Mouse (Mus musculus) forebrain, postnatal 0 days (tissue): Measurements from ENCODE around the gene Kcng1. TPM values are rescaled to one million over a fixed set of nuclear protein-coding genes. Genes with fewer than 3 reads are reported as not detected.

ENCODE experiments used
- ATAC-seq: fragments of 200-750 bp; cut with Nextera tagmentation; 2 replicates; pipeline ENCODE4 v1.8.0; 2017; ENCODE audit warnings: mild to moderate bottlenecking, moderate library complexity
- DNase-seq: peaks from one replicate; pipeline ENCODE4 v3.0.0-alpha.2; 2015
- H3K27ac ChIP-seq: fragments of 300-500 bp; sonication (generic); 2 replicates; pipeline ENCODE4 v1.5.1; 2014; ENCODE audit warnings: low read depth, mild to moderate bottlenecking, antibody characterized with exemption, low read length, moderate library complexity, mixed read lengths
- H3K27me3 ChIP-seq: fragments of 300-500 bp; sonication (generic); 2 replicates; pipeline ENCODE4 v1.6.1; 2014; ENCODE audit warnings: mild to moderate bottlenecking, low read length, mixed read lengths; ENCODE audit not compliant: insufficient read depth
- H3K36me3 ChIP-seq: fragments of 300-500 bp; sonication (generic); 2 replicates; pipeline ENCODE4 v1.6.1; 2014; ENCODE audit warnings: mild to moderate bottlenecking, moderate library complexity; ENCODE audit not compliant: insufficient read depth
- H3K4me1 ChIP-seq: fragments of 300-500 bp; sonication (generic); 2 replicates; pipeline ENCODE4 v1.6.1; 2014; ENCODE audit warnings: antibody characterized with exemption; ENCODE audit not compliant: insufficient read depth
- H3K4me2 ChIP-seq: fragments of 300-500 bp; sonication (generic); 2 replicates; pipeline ENCODE4 v1.6.1; 2014; ENCODE audit warnings: low read depth, mild to moderate bottlenecking, moderate library complexity
- H3K4me3 ChIP-seq: fragments of 300-500 bp; sonication (generic); 2 replicates; pipeline ENCODE4 v1.5.1; 2014; ENCODE audit warnings: low read depth, low read length, mixed read lengths
- H3K9ac ChIP-seq: fragments of 300-500 bp; sonication (generic); 2 replicates; pipeline ENCODE4 v1.6.1; 2014; ENCODE audit warnings: mild to moderate bottlenecking
- H3K9me3 ChIP-seq: fragments of 300-500 bp; sonication (generic); 2 replicates; pipeline ENCODE4 v1.6.1; 2016; ENCODE audit warnings: low read length
- CTCF ChIP-seq: sonication (generic); IDR thresholded peaks from 2 replicates; pipeline ENCODE4 v1.5.1; 2016; ENCODE audit warnings: antibody characterized with exemption, control low read depth, low read depth
- WGBS: fragments of 180-500 bp; shearing (Covaris S2); extraction: QIAGEN DNeasy Blood & Tissue Kit; methylation state at CpG from one replicate; pipeline ENCODE4 v1.1.7; 2014; 5-methylcytosine and 5-hydroxymethylcytosine counted together
- polyA plus RNA-seq: library from polyadenylated mRNA; unstranded; fragments of >200 nt; fragmentation: Nextera tagmentation; extraction: Ambion mirVana; gene quantifications from 2 replicates; pipeline ENCODE4 v1.2.1, GENCODE M21; 2015
- total RNA-seq: library from RNA; depleted of rRNA; stranded (reverse); fragments of >200 nt; gene quantifications from 2 replicates; pipeline ENCODE4 v1.2.3, GENCODE M21; 2014; rRNA removed

Kcng1 gene
- total RNA-seq (2.0 and 2.6 TPM in 2 replicates), polyA plus RNA-seq (6.6 and 8.2 TPM in 2 replicates)

GRCm38 (mm10) chr2:168281582-168281981 is at the start of gene Kcng1:
Kcng1 (minus strand) TSS chr2:168281736.
- H3K4me3 ChIP-seq = peak within 1 kb of the TSS; percentile 54
- no peaks in the 10 kb centered on the region for H3K9me3 ChIP-seq
- peaks cover 18% of the 10 kb centered on the region for H3K27me3 ChIP-seq
- no peaks in the 10 kb centered on the region for H3K36me3 ChIP-seq
- peak within 1 kb of the TSS; percentile 62 for H3K9ac ChIP-seq
- H3K27ac ChIP-seq = no peak within 1 kb of the TSS
- H3K4me1 ChIP-seq = no peaks in the 10 kb centered on the region
- 17% methylated on average over 12 of the region's 12 CpGs for WGBS
- TF ChIP-seq CTCF = no peak
- DNase-seq = no peak
- H3K4me2 ChIP-seq = peak within 1 kb of the TSS; percentile 75
- ATAC-seq = no peak

DNA sequence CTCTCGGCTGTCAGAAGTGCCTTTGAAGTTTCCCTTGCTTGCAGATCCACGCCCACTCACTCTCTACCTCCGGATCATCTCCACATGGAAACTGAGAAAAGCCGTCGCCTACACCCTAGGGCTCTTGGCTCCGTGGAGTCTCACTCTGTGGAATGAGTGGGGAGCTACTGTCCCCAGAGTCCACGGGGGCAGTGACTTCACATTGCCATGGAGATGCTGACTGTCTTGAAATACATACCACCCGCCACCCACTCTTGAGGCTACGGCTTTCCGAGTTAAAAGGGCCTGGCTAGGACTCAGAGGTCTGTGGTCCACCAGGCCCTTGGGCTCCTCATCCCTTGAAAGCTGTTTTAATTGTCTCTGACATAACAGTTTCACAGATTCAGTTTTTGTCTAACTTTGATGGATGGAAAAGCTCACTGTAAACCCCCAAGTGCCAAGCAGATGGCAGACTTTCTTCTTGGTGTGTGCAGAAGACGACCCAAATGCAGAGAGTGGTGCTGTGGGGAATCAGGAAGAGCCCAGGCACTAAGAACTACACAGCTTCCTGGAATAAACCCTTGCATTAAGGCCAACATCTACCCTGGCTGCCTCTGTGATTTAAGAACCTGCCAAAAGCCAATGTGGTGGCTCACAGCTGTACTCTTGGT is 49.0 kb upstream of the Kcng1 start:
- peak; percentile 51 for TF ChIP-seq CTCF

GRCm38 (mm10) chr2:168321716-168322374 is 40.3 kb upstream of the Kcng1 start:
- WGBS = 51% methylated on average over 10 of the region's 10 CpGs
- Histone ChIP-seq H3K27ac (no peak overlapping the region), H3K4me2 (no peak overlapping the region), H3K36me3 (no peaks in the 10 kb centered on the region), H3K4me3 (no peak overlapping the region), H3K9ac (no peak overlapping the region), H3K4me1 (0 out of 2 replicates have a peak, but pooled peaks cover 6% of the 10 kb centered on the region), H3K27me3 (no peaks in the 10 kb centered on the region), H3K9me3 (no peaks in the 10 kb centered on the region)
- TF ChIP-seq CTCF = no peak
- ATAC-seq = no peak
- no peak for DNase-seq

More for the DNA sequence above, 49.0 kb upstream of the Kcng1 start:
- Histone ChIP-seq H3K9ac (no peak overlapping the region), H3K36me3 (no peaks in the 10 kb centered on the region), H3K4me3 (no peak overlapping the region), H3K4me1 (peaks cover 3% of the 10 kb centered on the region; the same call in 1 of the 2 replicates), H3K4me2 (no peak overlapping the region), H3K9me3 (no peaks in the 10 kb centered on the region), H3K27me3 (no peaks in the 10 kb centered on the region), H3K27ac (no peak overlapping the region)
- no peak for DNase-seq
- 53% methylated on average over 11 of the region's 11 CpGs for WGBS
- peak; percentile 64; the same call in 1 of the 2 replicates for ATAC-seq

GRCm38 (mm10) chr2:168320388-168321182 is 39.0 kb upstream of the Kcng1 start:
- no peak for TF ChIP-seq CTCF
- H3K9me3 ChIP-seq = no peaks in the 10 kb centered on the region
- 0 out of 2 replicates have a peak, but pooled peaks cover 6% of the 10 kb centered on the region for H3K4me1 ChIP-seq
- H3K27ac ChIP-seq = no peak overlapping the region
- no peak overlapping the region for H3K4me3 ChIP-seq
- H3K4me2 ChIP-seq = no peak overlapping the region
- ATAC-seq (no peak), DNase-seq (no peak)
- 0 out of 2 replicates have a peak overlapping the region, but pooled peaks have one; percentile 10 for H3K9ac ChIP-seq
- no peaks in the 10 kb centered on the region for H3K36me3 ChIP-seq
- no peaks in the 10 kb centered on the region for H3K27me3 ChIP-seq
- whole genome bisulfite sequencing = 49% methylated on average over 17 of the region's 17 CpGs

- Histone ChIP-seq H3K4me1 (0 out of 2 replicates have a peak, but pooled peaks cover under 1% of the 10 kb centered on the region), H3K36me3 (no peaks in the 10 kb centered on the region), H3K4me2 (no peak overlapping the region), H3K27me3 (no peaks in the 10 kb centered on the region), H3K9ac (no peak overlapping the region), H3K4me3 (no peak overlapping the region), H3K9me3 (no peaks in the 10 kb centered on the region), H3K27ac (no peak overlapping the region)
- no peak for TF ChIP-seq CTCF
- WGBS = 61% methylated on average over 16 of the region's 16 CpGs
- DNase-seq = no peak
- no peak for ATAC-seq
Observed at GRCm38 (mm10) chr2:168314646-168315446, 33.3 kb upstream of the Kcng1 start.

DNA sequence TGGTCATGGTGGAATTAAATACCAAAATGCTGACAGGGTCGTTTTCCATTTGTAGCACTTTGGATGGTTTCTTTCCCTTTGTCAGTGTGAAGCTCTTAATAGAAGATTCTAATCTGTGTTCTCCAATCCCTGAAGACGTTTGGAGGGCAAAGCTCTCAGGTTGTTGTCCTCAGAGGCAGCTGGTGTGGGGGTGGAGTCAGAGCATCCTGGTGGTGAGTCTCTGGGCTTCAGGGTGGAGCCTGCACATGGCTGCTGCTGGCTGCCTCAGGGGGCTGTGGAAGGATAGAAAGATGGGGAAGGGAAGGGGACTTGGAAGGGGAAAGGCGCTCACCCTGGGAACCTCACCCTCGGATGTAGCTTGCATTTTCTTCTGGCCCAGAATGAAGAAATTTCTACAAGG is 31.0 kb upstream of the Kcng1 start:
- H3K4me1 ChIP-seq = no peaks in the 10 kb centered on the region; the same call in 1 of the 2 replicates
- no peak overlapping the region for H3K9ac ChIP-seq
- no peak for ATAC-seq
- H3K36me3 ChIP-seq = no peaks in the 10 kb centered on the region
- TF ChIP-seq CTCF = no peak
- no peak overlapping the region for H3K4me3 ChIP-seq
- DNase-seq = no peak
- H3K4me2 ChIP-seq = no peak overlapping the region
- no peak overlapping the region for H3K27ac ChIP-seq
- WGBS = 48% methylated on average over 4 of the region's 4 CpGs
- H3K9me3 ChIP-seq = no peaks in the 10 kb centered on the region
- H3K27me3 ChIP-seq = no peaks in the 10 kb centered on the region
